Comparison of ENCODE assay signal across 10 mouse cellular contexts in genomic region chr1:167803351-167803981, GRCm38 (mm10).
DNase-seq lines count a peak whose midpoint lies in the region; ATAC-seq and TF ChIP-seq lines count a peak whose summit lies in the region.
"Had no signal": no experiment of that assay in that cellular context is flagged by ENCODE, and none has a peak within 500 bp of the region (broad histone marks: within the 10 kb centered on the region; RNA-seq: fewer than 3 reads in every experiment).

No protein-coding gene starts in this region.

- 34% methylated on average over 10 of the region's 10 CpGs for WGBS in cerebellum, adult 2 months
- 12% methylated on average over 10 of the region's 10 CpGs for WGBS in neural tube, embryonic 11.5 days
- WGBS in liver, embryonic 15.5 days (ENCODE audit: insufficient replicate concordance): 13% methylated on average over 10 of the region's 10 CpGs

- H3K4me1 ChIP-seq in cerebellum, adult 2 months (ENCODE audit: control insufficient read depth, insufficient read depth, low read length): no peaks in the 10 kb centered on the region
- no peaks in the 10 kb centered on the region for H3K4me1 ChIP-seq in neural tube, embryonic 11.5 days (ENCODE audit: control insufficient read depth, insufficient read depth, low read length)
- H3K4me1 ChIP-seq in liver, embryonic 15.5 days (replicated peaks): 0 out of 2 replicates have a peak, but pooled peaks cover 3% of the 10 kb centered on the region

- no peaks in the 10 kb centered on the region for H3K36me3 ChIP-seq in neural tube, embryonic 11.5 days (ENCODE audit: control insufficient read depth, insufficient read depth, low read length)
- H3K36me3 ChIP-seq in liver, embryonic 15.5 days (replicated peaks): no peaks in the 10 kb centered on the region

- H3K27ac ChIP-seq in cerebellum, adult 2 months (ENCODE audit: insufficient read depth, low read length): no peak overlapping the region
- H3K27ac ChIP-seq in neural tube, embryonic 11.5 days (ENCODE audit: low read depth, low read length): peak overlapping the region; percentile 77
- no peak overlapping the region for H3K27ac ChIP-seq in liver, embryonic 15.5 days (replicated peaks)
- H3K27ac ChIP-seq: macrophage had no signal

- no peaks in the 10 kb centered on the region for H3K9me3 ChIP-seq in neural tube, embryonic 11.5 days (ENCODE audit: control insufficient read depth, low read length)
- H3K9me3 ChIP-seq in liver, embryonic 15.5 days (replicated peaks): no peaks in the 10 kb centered on the region

- H3K27me3 ChIP-seq in cerebellum, adult 2 months (ENCODE audit: control insufficient read depth, insufficient read depth, low read length): no peaks in the 10 kb centered on the region
- 0 out of 2 replicates have a peak, but pooled peaks cover 3% of the 10 kb centered on the region for H3K27me3 ChIP-seq in neural tube, embryonic 11.5 days (ENCODE audit: control insufficient read depth, insufficient read depth, low read length)
- H3K27me3 ChIP-seq in liver, embryonic 15.5 days: peaks cover 53% of the 10 kb centered on the region

- peak overlapping the region; percentile 54 for H3K4me3 ChIP-seq in cerebellum, adult 2 months (replicated peaks; ENCODE audit: insufficient read depth, low read depth, low read length)
- H3K4me3 ChIP-seq in neural tube, embryonic 11.5 days (ENCODE audit: low read depth, low read length): peak overlapping the region; percentile 50
- peak overlapping the region; percentile 34 for H3K4me3 ChIP-seq in liver, embryonic 15.5 days (replicated peaks)

- peak overlapping the region; percentile 5 for H3K9ac ChIP-seq in neural tube, embryonic 11.5 days (ENCODE audit: low read length)
- H3K9ac ChIP-seq in liver, embryonic 15.5 days: no peak overlapping the region

- no peak for ATAC-seq in neural tube, embryonic 11.5 days (ENCODE audit: insufficient read depth, low FRiP score, low TSS enrichment)
- no peak for ATAC-seq in liver, embryonic 15.5 days (ENCODE audit: insufficient read depth)

- no peak for TF ChIP-seq CTCF in cerebellum, adult 2 months (IDR thresholded peaks at IDR 0.05; ENCODE audit: borderline replicate concordance, insufficient read depth, low read depth, low read length)

- no peak for DNase-seq in cerebellum, adult 2 months
- no peak for DNase-seq in cerebellum, adult 11 months
- peak; percentile 24 for DNase-seq in neural tube, embryonic 11.5 days (ENCODE audit: low spot score)
- no peak for DNase-seq in neural tube, embryonic 10.5 days (ENCODE audit: extremely low spot score, low spot score)
- no peak for DNase-seq in frontal cortex, postnatal 10 days (ENCODE audit: low spot score in 2 of 2)
- DNase-seq in MN1 (ENCODE audit: low spot score): no peak
- no peak for DNase-seq in cerebellum, postnatal 4 days (ENCODE audit: low spot score in 2 of 2)
- DNase-seq: cerebellum, adult 9-11 months had no signal

- no peak for TF ChIP-seq POLR2A in cerebellum, adult 2 months (IDR thresholded peaks at IDR 0.05; ENCODE audit: borderline replicate concordance, insufficient read depth, low read length)

- H3K4me2 ChIP-seq in neural tube, embryonic 11.5 days (ENCODE audit: low read depth): peak overlapping the region; percentile 61
- peak overlapping the region; percentile 63 for H3K4me2 ChIP-seq in liver, embryonic 15.5 days
